Mouse (Mus musculus): ENCODE data around the gene Shank1.

Gene Shank1

GRCm38 (mm10) chr7:44304775-44305641, 5.0 kb upstream of the Shank1 start:
- DNase-seq = peak; percentile 97 to 98

DNA sequence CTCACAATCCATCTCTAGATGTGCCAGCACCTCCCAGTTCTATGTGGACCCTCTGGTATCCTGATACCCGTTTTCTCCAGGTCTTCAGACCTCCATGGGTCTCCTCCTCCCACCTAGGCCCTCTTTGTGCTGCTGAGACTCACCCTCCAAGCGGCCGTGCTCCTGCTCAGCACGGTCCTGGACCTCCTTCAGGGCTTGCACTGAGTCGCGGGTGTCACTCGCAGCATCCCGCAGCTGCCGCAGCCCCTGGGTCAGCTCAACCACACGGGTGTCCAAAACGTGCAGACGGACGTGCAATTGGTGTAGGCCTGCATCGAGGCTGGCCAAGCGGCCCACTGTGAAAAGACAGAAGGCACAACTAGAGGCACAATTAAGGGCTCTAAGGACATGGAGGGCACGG, 4.4 kb upstream of the Shank1 start:
- peak in 1 of 2 experiments; percentile 47 for DNase-seq

DNA sequence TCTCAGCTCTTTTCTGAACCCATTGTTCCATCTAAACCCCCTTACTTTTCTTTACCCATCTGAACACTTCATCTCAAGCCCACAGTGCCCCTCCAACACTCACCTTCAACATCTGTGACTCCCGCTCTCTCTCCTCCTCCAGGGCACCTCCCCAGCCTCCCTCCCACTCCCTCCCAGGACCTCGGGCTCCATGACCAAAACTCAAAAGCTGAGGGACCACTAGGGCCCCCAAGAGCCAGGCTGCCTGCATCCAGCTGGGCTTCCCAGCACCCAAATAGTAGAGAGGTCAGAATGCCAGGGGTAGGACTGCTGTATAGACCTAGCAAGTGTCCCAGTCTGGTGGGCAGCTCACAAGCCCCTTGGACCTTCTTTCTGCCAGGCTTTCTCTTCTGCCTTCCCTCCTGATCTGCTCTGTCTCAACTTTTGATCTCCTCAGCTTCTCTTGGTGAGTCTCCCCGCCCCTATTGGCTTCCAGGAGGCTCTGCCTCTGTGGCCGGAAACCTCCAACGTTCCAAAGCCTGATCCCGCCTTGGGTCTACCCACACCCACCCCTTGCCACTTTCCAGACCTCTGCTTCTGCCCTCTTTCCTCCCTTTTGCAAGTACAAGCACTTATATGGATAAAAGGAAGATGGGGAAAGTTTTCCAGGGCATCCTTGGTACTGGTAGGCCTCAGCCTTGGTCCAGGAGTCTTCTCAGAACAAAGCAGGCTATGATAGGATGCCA, 3.4 kb upstream of the Shank1 start, which contains the start of gene Clec11a:
TSS of gene Clec11a (minus strand) at position 387 of the 725 bp plus-strand sequence.
- no peak for DNase-seq

- DNase-seq = no peak
Measured at GRCm38 (mm10) chr7:44307261-44308020, 2.6 kb upstream of the Shank1 start.

DNA sequence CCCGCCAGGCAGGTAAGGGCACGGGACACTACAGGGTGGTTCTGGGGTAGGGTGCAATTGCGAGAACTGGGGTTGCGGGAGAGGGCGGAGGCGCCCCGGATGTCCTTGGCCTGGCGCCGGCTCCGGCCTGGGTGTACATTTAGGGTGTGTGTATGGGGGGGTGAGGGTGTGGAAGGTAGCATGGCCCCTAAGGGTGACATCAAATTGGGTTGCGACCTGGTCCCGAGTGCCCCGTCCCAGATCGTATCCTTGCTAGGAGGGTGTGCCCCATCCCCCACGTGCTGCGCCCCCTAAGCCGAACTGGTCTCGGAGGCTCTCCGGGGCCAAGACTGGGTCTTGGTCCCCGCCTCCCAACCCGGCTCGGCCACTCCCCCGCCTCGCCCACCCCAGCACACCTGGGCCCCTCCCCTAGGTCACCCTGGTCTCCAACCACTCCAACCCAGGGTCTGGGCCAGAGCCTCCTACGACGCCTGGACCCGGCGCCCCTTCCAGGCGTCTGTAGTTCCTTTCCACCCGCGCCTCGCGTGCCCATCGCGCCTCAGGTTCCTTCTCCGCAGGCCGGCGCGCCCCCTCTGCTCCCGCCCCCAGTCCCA, 328 bp downstream of the Shank1 start:
- peak; percentile 56 to 62 for DNase-seq

DNA sequence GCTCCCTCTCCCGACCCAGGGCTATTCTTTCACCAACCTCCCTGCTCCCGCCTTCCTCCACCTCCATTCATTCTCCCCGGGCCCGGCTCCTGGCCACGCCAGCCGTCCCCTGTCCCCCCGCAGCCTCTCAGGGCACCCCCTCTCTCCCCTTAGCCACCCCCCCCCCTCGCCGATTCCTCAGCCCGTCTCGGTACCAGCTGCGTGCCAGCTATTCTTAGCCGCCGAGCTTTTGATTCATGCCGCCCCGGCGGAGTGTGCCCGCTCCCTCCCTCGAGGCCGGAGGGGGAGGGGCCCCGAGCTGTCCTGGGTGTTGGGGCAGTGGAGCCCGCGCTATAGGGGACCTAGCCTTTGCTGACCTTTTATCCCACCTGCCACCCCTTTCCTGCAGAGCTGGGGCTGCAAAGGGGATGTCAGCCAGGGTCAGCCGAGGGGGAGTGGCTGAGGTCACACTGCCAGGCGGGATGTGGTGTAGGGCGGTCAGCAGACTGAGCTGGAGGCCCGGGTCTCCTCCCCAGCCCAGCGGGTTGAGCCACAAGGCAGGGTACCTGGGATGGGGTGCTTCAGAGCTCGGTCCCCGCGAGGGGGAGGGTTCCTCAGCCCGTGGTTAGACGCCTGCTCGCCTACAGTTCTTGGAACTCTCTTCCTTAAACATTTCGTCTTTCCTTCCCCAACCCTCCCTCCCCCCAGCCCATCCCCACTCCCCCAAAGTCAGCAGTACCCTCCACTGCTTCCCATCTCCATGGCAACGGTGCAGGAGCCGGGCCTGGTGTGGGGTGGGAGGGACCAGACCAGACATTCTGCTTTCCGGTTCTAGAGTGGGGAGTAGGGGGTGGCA, 1.0 kb downstream of the Shank1 start:
- peak; percentile 35 to 62 for DNase-seq

DNA sequence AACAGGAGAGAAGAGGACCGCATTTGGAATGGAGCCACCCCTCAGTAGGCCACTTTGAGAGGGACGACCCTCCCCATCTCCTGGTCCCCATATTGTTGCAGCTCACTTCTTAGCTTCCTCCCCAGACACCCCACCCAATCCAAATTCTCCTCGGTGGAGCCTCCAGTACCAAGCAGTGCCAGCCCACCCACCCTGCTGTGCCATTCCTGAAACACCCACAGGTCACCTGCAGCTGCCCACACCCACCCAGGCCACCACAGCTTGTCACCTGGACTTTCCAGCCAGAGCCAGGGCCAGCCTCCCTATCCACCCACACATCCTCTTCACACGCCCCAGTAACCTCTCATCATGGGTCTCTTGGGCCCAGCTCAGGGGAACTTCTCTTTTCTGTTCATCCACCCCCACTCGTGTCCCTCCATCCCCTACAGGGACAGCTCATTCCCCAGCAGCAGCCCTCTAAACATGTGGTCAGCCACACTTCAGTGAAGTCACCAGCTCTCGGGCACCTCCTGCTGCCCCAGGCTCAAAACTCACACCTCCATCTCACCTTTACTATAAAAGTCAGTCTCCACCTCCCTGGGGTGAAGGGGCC, 1.8 kb downstream of the Shank1 start:
- peak in 1 of 2 experiments; percentile 27 for DNase-seq

GRCm38 (mm10) chr7:44312484-44312883, 2.4 kb downstream of the Shank1 start:
- peak in 1 of 2 experiments; percentile 21 for DNase-seq

GRCm38 (mm10) chr7:44317913-44318312, 7.9 kb downstream of the Shank1 start:
- peak; percentile 65 to 69 for DNase-seq

GRCm38 (mm10) chr7:44320886-44321285, 10.8 kb downstream of the Shank1 start:
- DNase-seq = peak; percentile 90 to 91

DNA sequence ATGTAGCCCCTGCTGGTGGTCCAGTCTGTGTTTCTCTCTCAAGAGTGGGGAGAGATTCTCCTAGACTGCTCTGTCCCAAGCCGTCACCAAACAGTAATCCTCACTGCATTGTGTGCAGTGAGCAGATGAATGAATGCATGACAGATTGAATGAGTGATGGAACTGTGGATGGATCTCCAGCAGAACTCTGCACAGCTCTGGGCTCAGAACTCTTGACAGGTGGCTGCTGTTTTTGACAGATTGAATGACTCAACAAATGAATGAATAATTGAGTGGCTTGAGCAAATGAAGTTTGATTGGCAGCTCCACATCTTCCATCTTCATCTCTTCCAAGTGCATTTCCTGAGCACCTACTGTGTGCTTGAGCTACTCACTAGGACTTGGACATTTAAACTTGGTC, 12.2 kb downstream of the Shank1 start:
- no peak for DNase-seq

GRCm38 (mm10) chr7:44326614-44327013, 16.6 kb downstream of the Shank1 start:
- DNase-seq = no peak

DNA sequence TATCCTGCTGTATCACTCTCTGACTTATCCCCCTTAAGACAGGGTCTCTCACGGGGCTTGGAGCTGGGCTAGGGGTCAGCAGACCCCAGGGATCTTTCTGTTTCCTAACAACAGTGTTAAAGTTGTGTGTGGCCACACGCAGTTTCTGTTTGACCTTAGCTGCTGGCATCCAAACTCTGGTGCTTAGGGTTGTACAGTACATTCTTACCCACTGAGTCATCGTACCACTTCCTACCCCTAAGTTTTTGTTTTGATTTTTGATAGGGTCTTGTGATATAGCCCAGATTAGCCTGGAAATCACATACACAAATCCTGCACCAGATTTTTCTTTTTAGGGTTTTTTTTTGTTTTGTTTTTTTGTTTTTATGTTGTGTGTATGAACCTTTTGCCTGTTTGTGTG, 22.3 kb downstream of the Shank1 start:
- DNase-seq = no peak

DNA sequence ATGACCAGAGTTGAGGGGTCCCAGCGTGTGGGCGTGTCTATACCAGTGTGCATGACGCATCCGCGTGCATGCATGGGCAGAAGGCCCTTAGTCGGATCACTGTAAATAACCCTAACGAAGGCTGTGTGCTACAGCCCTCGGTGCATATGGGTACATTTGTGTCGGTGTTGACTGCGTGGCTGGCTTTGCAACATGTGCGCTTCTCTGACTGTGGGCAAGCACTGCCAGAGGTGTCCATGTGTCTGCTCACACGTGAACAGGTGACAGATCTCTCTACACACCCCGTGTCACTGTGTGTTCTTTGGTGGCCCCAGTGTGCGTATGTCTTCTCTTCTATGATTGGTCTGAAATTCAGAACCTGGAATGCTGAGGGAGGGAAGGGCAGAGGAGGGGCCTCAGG, 24.1 kb downstream of the Shank1 start:
- no peak for DNase-seq

DNA sequence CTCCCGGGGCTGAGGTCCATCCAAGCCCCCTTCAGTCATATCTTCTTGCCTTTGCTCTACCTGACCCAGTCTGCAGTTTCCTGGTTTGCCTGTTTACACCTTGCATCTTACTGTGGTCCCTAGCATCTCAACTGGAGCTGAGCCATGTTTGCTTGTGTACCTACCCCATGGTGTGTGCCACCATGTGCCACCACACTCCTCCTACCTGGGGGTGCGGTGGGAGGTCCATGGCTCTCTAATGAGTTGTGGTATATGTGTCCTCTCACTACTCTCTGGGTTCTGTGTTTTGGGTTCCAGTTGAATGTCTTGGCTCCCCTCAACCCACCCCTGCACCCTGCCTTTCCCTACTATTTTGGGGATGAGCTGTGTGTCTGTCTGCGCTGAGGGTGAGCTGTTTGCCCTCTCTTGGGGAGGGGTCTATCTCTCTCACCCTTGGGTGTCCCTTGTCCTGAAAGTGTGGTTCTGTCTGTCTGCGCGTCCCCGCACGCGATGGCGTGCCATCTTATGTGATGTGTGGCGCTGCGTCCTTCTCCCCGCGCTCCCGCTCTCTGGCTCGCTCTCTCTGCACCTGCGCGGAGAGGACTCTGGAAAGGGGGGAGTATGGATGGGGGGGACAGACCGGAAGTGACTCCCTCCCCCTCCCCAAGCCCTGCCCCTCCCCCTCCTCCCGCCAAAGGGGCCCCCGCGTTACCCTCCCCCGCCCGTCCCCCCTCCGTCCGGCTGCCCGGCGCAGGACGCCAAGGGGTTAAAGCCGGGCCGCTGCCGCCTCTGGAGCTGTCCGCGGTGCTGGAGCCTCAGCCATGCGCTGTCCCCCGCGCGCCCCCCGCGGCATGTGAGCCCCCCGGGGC, 25.2 kb downstream of the Shank1 start:
- peak; percentile 83 to 84 for DNase-seq

DNA sequence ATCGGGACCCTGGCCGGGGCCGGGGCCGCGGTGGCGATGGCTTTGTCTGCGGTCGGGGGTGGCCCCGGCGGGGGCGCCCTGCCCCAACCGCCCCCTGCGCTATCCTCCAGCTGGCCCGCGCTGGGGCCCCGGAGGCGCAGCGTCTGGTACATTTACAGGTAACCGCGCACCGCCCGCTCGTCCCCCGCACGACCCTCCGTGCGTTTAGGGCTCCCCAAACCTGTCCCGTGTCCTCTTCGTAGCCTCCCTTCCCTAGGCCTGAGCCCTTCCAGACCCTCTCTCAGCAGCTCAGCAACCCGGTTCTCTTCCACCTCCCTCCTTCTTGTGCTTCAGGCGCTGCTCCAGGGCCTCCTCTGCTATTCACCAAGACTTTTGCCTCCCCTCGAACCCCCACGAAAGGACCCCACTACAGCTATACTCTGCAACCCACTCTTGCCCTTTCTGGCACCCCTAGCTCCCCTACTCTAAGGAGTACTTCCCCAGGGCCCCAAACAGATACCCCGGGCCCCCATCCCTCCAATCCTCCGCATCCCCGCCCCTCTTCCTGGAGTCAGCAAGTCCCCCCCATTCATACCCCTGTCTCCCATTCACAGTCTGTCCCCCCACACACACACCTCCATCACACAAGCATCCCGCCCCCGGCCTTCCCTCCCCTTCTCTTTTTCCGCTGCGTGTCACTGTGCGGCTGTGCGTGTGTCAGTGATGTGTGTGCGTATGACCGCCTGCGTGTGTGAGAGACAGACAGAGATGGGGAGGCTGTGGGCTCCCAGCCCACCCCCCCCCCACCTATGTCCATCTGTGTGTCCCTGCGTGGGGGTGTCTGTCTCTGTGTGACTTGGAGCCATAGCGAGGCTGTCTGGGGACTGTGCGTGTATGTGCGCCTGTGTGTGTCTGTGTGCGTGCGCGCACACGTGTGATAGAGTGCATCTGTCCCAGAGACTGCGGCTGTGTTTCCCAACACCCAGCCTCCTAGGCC, 26.3 kb downstream of the Shank1 start:
- DNase-seq = peak; percentile 71 to 72

DNA sequence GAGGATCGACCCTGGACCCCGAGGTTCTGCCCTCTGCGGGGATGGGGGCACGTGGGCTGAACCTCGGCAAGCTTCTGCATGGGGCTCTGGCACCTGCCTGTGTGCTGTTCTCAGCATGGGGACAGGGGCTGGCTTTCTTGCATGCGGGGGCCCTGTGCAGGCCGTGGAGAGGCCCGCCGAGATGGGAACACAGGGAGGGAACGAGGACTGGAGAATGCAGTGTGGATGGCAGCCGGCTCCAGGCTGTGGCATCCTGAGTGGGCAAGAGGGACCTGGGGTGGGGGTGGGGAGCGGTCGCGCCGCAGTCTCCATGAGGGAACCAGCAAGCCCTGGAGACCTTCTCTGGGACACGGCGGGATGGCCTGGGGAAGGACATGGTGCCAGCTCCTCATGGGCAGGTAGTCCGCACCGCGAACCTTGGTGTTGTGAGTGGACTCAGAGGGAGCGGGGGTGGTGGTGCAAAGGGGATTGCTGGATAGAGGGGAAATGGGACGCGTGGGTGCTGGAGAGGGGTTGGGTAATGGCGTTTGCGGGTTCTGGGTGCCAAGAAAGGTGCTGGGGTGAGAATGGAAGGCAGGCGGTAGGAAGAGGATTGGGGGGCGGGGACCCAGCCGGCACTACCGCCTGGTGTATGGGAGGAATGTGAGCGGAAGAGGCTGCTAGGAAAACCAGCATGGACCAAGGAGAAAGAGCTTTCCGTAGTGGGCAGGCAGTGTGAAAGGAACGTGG, 27.2 kb downstream of the Shank1 start:
- peak; percentile 41 to 50 for DNase-seq

GRCm38 (mm10) chr7:44340226-44340625, 30.2 kb downstream of the Shank1 start:
- no peak for DNase-seq

All from cerebellum, postnatal 10 days (tissue).